Mouse (Mus musculus): ENCODE measurements around the gene Pum1.
A peak's percentile ranks its signal among the peaks of the same experiment; 100 is the strongest.
"Not testable (repeated sequence)": the region's sequence is repeated elsewhere in the genome, so short reads cannot be mapped to it uniquely, and the experiment has no call there.

The Pum1 gene

DNA sequence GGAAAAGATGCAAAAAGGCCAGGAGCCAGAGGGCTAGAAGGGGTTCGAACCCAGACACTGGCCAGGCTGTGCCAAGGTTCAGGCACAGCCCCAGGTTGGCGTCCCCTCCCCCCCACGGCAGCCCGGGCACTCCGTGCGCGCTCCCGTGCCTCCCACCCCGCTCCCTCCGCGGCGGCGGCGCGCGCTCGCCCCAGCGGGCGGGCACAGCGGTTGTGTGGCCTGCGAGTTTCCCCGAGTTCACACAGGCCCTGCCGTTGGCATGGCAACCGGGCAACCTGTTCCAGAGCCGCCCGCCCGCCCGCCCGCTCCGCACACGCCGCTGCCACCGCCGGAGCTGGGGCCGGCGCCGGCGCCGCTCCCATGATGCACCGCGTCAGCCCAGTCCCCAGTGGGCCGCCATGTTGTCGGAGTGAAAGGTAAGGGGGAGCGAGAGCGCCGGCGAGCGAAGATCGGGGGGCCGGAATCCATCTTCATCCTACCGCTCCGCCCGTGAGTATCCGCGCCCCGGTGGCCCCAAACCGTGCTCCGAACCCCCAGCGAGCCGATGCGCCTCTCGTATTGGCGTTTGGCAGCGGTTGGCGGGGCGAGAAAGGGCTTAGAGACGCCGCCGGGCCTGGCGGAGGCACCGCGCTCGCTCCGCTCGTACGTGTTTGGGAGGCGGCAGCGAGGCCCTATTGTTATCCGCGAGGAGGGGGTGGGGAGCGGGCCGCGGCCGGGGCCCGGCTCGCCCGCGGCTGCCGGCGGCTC, at the start of gene Pum1:
Gene Pum1 (plus strand): TSS at position 343 of the 747 bp plus-strand sequence.
- peak; percentile 85 to 95 for DNase-seq (ENCODE audit: low spot score in 2 of 2)

- no peak for DNase-seq (ENCODE audit: low spot score in 2 of 2)
Measured at GRCm38 (mm10) chr4:130629391-130629790, 33.7 kb upstream of the Pum1 start.

- DNase-seq (ENCODE audit: low spot score in 2 of 2): no peak
Measured at GRCm38 (mm10) chr4:130630232-130630847, 32.8 kb upstream of the Pum1 start.

- not testable (repeated sequence) for DNase-seq (ENCODE audit: low spot score in 2 of 2)
Measured at GRCm38 (mm10) chr4:130635076-130635475, 28.0 kb upstream of the Pum1 start.

GRCm38 (mm10) chr4:130636761-130637160, 26.4 kb upstream of the Pum1 start:
- no peak for DNase-seq (ENCODE audit: low spot score in 2 of 2)

- DNase-seq (ENCODE audit: low spot score in 2 of 2): no peak
Measured at GRCm38 (mm10) chr4:130637488-130638422, 25.4 kb upstream of the Pum1 start.

GRCm38 (mm10) chr4:130640031-130640717, 22.9 kb upstream of the Pum1 start:
- DNase-seq (ENCODE audit: low spot score in 2 of 2): no peak

DNA sequence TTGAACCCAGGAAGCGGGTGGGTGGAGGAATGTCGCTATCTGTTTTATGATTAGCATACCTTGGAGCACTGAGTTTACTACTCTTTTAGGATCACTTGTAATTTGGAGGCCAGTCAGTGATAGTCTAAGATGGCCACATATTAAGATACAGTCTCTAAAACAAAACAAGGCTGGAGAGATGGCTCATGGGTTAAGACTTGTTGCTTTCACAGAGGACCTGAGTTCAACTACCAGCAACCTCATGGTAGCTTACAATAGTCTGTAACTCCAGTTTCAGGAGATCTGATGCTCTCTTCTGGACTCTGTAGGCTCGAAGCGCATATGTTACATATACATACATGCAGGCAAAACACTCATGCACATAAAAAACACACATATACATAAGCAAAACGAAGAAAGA, 20.7 kb upstream of the Pum1 start:
- no peak for DNase-seq (ENCODE audit: low spot score in 2 of 2)

DNA sequence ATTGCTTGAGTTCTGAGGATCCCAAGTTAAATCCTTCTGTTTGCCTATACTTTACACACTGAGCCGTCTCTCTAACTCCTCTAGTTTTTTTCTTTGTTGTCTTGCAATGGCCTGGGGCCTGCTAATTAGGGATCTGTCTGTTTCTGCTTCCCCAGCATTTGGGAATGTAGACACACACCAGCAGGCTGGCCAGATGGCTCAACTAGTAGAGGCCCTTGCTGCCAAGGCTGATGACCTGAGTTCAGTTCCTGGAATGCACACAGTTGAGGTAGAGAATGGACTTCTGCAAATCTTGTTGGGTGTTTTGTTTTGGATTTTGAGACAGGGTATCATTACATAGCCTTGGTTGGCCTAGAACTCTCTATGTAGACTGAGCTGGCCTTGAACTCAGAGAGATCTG, 17.7 kb upstream of the Pum1 start:
- DNase-seq (ENCODE audit: low spot score in 2 of 2): no peak

- DNase-seq (ENCODE audit: low spot score in 2 of 2): no peak
Measured at GRCm38 (mm10) chr4:130651286-130651685, 11.8 kb upstream of the Pum1 start.

DNA sequence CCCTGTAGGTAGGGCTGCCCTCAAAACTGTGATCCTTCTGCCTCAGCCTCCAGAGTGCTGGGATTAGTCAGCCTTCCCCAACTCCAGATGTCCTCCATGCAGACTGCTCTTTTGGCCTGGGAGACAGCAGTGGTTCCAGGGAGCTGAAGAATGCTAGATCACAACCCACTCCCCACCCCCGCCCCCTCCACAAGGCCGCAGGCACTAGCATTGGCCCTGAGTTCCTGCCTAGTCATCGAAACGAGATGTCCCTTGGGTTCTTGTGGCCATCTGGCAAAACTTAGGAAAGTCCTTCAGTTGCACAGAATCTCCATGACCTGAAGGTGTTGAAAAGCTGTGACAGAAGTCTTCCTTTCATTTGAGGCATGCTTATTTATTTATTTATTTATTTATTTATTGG, 10.6 kb upstream of the Pum1 start:
- DNase-seq (ENCODE audit: low spot score in 2 of 2): no peak

GRCm38 (mm10) chr4:130657820-130658565, 5.1 kb upstream of the Pum1 start:
- no peak for DNase-seq (ENCODE audit: low spot score in 2 of 2)

DNA sequence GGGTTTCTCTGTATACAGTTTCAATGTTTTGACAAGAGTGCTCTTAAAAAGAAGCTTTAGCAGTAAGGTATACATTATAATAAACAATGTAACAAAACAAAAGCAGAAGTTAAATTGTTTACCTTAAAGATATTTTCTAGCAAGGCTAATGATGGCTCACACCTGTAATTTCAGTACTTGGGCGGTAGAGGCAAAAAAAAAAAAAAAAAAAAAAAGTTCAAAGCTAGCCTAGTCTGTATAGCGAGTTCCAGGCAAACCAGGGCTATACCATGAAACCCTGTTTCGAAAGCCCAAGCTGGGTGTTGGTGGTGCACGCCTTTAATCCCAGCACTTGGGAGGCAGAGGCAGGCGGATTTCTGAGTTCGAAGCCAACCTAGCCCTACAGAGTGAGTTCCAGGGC, 3.7 kb upstream of the Pum1 start:
- DNase-seq (ENCODE audit: low spot score in 2 of 2): no peak

DNA sequence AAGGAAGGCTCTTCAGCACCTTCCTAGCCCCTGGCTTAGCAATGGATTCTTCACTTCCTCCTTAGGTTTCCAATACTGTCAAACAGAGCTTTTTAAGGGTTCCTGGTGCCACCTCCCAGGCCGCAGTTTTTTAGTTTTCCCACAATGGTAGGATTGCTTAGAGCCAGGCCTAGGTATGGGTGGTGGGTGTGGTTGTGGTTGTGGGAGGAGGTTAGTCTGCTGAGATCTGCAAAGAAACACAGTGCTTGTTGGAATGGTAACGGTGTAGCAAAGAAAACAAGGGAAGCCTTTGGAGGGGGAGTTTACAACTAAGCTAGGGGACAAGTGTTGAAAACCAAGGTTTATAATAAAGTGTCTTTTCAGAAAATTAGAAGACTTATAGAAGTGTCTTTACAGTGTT, 3.0 kb upstream of the Pum1 start:
- DNase-seq (ENCODE audit: low spot score in 2 of 2): peak; percentile 29 to 30

DNA sequence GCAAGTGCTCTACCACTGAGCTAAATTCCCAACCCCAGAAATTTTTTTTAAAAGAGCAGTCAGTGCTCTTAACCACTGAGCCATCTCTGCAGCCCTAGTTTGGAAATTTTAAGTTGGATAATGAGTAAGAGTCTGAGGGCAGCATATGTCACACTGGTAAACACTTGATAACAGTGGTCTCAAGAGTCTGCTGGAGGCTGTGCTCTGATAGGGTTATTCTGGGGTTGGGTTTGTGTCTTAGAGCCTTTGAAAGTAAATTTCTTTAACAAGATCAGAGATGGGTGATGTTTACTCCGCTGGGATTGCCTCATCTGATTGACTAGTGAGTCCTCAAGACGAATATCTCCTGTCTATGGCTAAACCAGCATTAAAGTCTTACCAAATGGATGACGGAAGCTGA, 2.0 kb upstream of the Pum1 start:
- peak; percentile 17 to 41 for DNase-seq (ENCODE audit: low spot score in 2 of 2)

- not testable (repeated sequence) for DNase-seq (ENCODE audit: low spot score in 2 of 2)
Measured at GRCm38 (mm10) chr4:130662305-130662704, 816 bp upstream of the Pum1 start.

DNA sequence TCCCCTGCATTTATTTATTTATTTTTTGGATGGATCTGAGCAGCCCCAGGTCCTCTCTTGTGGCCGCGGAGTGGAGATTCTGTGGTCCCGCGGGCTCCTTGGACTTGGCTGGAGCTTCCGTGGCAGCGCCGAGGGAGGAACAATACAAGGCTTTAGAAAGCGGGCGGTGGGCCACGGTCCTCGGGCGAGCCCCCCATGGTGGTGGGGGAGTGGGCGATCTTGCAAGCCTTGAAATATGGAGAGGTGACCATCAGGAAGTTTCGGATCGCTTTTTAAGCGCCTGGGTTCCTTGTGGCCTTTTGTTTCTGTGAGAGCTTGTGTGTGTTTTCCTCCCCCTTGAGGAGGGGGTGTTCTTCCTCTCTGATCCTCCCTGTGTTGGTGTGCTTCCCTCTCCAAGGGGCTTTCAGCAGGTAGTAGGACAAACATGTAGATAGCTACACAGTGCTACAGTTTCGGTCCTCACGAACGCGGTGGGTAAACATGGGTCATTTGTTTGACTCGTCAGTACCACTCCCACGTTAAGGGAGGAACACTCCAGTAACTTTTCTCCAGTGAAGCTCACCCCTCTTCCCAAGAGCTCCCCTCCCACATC, 785 bp downstream of the Pum1 start:
- DNase-seq (ENCODE audit: low spot score in 2 of 2): peak; percentile 57 to 62

DNA sequence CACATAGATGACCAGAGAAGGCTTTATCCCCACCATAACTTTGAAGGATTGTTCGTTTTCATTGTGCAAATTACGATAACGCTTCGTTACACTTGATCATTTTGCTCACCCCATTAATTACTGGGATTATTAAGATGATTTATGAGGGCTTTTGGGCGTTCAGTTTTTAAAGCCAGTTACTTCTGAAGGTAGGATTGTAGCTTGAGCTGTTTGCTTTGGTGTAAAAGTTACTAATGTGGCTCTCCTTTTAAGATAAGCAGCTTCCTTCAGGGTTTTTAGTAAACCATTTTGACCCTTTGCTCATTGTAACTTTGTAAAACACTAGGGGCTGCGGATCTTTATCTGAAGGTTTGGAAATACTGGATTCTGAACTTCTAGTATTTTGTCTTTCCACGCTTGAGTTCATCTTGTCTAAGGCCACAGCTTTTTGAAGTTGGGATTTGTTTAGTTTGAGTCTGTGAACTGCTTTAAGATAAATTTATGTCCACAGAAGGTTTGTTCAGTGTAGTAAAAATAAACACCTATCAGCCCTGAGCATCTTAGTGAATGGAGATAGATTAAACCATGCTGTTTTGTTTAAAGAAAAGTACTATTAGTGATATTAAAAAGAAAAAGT, 1.4 kb downstream of the Pum1 start:
- DNase-seq (ENCODE audit: low spot score in 2 of 2): no peak

- DNase-seq (ENCODE audit: low spot score in 2 of 2): no peak
Measured at GRCm38 (mm10) chr4:130665176-130665575, 2.1 kb downstream of the Pum1 start.

- no peak for DNase-seq (ENCODE audit: low spot score in 2 of 2)
Measured at GRCm38 (mm10) chr4:130667686-130668085, 4.6 kb downstream of the Pum1 start.

Data from spleen, postnatal 10 days (tissue).